Mouse (Mus musculus) left cerebral cortex, postnatal 25 days (tissue): Measurements from ENCODE around the gene Cenpp. TPM values are rescaled to one million over a fixed set of nuclear protein-coding genes. Genes with fewer than 3 reads are reported as not detected.

Experiments used
- DNase-seq, 2 experiments: peaks; one replicate each; pipeline ENCODE4 v3.0.0; 2022; ENCODE audit warnings: low spot score in 2 of 2, mixed read lengths in 1 of 2
- intact Hi-C: fragments of 180-260 bp; cut with DNase I; formaldehyde crosslinking; loops from one replicate; pipeline ENCODE4 v1.15.1; 2025
- total RNA-seq, 2 experiments: library from RNA; stranded (reverse); gene quantifications; 2 replicates each; pipeline ENCODE4 v1.2.3; 2021

Gene Cenpp
- total RNA-seq, 2 experiments from 2014 or later = 0.39 to 0.53 TPM

- DNase-seq = no peak
- intact Hi-C loops = no loop called here
These were observed 181.8 kb downstream of the Cenpp start for GRCm38 (mm10) chr13:49470806-49471205.

GRCm38 (mm10) chr13:49470319-49470718 lies 182.3 kb downstream of the Cenpp start:
- no peak for DNase-seq
- intact Hi-C loops = no loop called here

DNA sequence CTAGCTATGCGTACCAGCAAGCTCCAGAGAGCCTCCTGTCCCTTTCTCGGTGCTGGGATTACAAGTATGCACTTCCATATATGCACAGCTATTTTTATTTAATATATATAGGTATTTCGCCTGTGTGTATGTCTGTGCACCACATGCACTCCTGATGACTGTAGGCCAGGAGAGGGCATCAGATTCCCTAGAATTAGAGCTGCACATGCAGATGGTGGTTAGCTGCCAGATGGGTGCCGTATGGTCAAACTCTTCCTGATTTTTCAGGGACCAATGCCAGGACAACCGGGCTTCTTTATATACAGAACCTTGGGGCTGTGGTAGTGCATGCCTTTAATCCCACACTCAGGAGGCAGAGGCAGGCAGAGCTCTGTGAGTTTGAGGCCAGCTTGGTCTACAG lies 183.6 kb downstream of the Cenpp start:
- DNase-seq = no peak
- intact Hi-C loops = no loop called here

DNA sequence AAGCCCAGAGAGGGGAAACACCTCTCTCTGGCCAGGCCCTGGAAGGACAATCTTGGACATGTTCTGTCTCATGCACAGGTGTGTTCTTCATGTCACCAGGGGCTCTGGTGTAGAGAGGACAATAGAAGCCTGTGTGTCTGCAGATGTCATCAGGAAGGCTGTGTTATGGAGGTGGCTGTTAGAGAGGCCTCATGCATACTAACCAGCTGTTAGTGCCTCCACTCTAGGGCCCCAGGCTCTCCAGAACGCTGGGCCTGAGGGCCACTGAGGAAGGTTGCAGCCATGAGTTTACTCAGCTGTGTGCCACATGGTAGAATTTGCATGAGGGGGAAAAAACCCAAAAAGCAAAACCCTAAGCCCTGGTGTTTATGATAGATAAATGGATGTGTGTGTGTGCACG lies 185.0 kb downstream of the Cenpp start:
- DNase-seq = no peak
- intact Hi-C loops = no loop called here

DNA sequence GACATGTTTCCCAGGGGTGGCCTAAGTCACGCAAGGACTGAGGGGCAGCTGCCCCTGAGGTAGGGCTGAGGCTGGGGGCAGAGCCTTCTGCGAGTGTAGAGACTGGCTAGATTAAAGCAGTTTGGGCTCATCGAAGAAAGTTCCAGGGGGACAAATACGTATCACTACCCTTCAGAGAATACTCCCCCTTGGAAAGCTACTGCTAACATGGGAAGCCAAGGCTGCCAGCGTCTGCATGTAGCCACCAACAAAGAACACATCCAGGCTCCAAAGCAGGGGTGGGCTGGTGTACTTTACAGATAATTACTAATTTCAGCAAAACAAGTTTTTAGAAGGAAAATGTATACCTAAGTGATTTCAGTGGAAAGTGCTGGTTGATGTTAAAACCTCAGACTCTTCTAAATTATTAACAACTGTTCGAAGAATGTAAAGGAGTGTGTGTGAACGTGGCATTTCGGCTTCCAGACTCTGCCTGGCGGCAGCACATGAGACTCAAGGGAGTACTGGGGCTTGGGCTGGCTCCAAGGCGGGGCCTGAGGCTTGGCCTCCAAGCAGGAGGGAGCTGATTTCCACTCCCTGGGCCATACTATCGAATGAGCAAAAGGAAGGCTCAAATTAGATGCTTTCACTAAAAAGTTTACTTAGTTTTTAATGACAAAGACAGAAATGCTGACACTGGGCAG lies 186.1 kb downstream of the Cenpp start:
- DNase-seq = no peak
- intact Hi-C loops = no loop called here

GRCm38 (mm10) chr13:49465875-49466274 lies 186.7 kb downstream of the Cenpp start:
- intact Hi-C loops = no loop called here
- DNase-seq = no peak

DNA sequence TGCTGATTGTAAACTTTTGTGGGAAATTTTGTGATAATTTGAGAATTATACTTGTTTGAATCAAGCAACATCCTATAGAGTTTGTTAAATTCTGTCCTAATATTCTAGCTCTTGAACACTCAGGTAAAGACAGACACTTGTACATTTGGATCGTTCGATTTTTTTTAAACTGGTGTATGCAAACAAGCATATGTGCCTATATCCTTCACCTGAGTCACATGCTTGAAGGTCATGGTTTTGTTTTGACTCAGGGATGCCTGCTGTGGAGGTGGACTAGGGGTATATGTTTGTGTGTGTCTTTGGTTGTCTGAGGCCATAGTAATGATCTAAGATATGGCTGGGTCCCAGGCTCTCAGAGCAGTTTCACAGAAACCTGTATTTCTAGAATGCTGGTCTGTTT lies 189.7 kb downstream of the Cenpp start:
- no peak for DNase-seq
- intact Hi-C loops = no loop called here

DNA sequence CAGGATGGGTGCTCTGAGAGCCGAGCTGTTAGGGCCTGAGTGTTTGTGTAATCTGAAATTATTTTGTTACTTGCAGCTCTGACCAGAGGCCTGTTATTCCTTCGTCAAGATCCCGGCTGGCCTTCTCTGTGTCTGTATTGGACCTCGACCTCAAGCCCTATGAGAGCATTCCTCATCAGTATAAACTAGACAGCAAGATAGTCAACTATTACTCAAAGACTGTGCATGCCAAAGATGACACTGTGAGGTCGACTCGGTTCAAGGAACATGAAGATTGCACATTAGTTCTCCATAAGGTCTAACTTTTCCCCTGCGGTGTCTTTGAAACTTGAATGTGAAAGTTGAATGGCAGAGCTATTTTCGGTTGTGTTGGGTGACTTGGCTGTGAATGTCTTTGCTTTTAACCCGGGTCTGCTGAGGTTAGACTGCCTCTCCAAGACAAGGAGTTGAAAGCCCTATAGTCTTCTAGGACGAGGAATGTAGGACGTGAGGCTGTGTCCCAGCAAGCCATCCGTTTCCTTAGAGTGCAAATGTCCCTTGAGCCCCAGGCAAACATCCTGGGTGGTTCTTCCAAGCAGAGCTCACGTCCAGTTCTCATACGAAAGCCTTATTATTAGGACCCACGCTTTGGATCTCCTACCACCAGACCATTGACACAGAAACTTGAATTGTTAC lies 191.0 kb downstream of the Cenpp start:
- intact Hi-C loops = no loop called here
- no peak for DNase-seq

- DNase-seq = peak in 1 of 2 experiments; percentile 42
- intact Hi-C loops = no loop called here
These were observed 191.7 kb downstream of the Cenpp start for GRCm38 (mm10) chr13:49460692-49461414.

DNA sequence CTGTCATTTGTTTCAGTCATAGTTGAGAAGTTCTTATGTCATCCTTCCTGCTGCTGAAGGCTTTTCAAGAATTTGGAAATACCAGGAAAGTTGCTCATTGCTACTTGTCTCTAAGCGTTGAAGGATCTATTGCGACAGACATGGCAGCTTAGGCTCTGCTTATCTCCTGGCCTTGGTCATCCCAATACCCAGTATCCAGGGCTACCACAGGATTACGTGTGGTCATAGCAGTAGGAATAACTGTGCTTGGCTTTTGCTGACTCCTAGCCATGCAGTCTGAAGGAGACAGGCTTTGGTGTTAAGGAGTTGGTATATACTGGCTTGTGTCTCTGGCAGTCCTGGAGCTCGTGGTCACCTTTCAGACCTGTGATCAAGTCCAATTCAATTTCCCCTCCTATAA lies 192.3 kb downstream of the Cenpp start:
- intact Hi-C loops = no loop called here
- DNase-seq = no peak

GRCm38 (mm10) chr13:49449318-49449749 lies 203.3 kb downstream of the Cenpp start:
- intact Hi-C loops = loop anchor here (1.0 kb wide), 1 partner anchor 195 kb away; no protein-coding TSS in a partner anchor
- DNase-seq = peak; percentile 81 to 83

GRCm38 (mm10) chr13:49444451-49444850 lies 208.1 kb downstream of the Cenpp start:
- intact Hi-C loops = no loop called here
- DNase-seq = no peak

- peak in 1 of 2 experiments; percentile 44 for DNase-seq
- intact Hi-C loops = no loop called here
These were observed 216.4 kb downstream of the Cenpp start for GRCm38 (mm10) chr13:49436170-49436569.

DNA sequence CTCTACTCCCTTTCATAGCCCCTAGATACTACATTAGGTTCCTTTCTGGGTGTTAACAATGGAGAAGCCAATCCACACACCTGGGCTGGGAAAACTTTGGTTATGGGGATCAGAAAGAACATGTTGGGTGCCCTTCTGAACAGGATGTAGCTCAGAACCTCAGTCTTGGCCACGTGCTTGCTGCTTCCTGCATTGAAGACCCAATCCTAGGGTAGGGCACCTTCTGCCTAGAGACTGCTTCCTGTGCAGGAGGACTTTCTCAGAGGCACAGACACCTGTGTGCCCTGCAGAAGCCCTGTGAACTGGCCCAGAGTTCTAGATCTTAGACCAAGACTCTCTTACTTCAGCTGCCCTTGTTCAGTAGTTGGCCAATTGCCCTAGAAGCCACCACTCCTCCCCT lies 216.8 kb downstream of the Cenpp start:
- DNase-seq = no peak
- intact Hi-C loops = no loop called here

DNA sequence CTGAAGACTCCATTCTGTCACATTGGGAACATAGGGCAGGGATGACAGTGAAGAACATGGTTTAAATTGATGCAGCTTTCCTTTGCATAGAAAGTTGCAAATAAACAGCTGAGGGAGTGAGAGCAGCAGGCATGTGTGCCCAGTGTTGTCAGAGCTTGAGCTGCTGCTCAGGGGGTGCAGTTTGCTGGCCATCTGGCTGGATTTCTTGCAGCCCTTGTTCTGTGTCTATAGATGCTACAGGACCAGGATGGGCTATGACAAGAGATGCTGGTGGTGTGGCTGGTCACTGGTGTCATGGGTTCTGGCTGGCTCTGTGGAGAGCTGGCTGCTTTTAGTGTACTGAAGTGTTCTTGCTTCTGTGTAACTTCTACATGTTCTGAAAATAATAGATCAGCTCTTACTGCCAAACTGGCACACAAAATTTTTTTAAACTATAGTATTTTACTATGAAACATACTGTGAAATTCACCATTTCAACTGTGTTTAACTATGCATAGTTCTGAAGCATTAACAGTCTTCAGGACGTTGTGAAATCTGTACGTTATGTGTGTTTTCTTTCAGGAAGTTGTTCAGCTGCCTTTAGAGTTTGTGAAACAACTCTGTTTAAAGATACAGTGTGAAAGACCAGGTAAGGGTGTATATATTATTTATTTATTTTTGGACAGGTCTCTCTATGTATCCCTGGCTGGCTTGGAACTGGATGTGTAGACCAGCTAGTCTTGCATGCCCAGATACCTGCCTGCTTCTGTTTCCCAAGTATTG lies 219.1 kb downstream of the Cenpp start:
- intact Hi-C loops = no loop called here
- peak in 1 of 2 experiments; percentile 20 for DNase-seq

- intact Hi-C loops = no loop called here
- DNase-seq = no peak
These were observed 222.1 kb downstream of the Cenpp start for GRCm38 (mm10) chr13:49430529-49430928.

DNA sequence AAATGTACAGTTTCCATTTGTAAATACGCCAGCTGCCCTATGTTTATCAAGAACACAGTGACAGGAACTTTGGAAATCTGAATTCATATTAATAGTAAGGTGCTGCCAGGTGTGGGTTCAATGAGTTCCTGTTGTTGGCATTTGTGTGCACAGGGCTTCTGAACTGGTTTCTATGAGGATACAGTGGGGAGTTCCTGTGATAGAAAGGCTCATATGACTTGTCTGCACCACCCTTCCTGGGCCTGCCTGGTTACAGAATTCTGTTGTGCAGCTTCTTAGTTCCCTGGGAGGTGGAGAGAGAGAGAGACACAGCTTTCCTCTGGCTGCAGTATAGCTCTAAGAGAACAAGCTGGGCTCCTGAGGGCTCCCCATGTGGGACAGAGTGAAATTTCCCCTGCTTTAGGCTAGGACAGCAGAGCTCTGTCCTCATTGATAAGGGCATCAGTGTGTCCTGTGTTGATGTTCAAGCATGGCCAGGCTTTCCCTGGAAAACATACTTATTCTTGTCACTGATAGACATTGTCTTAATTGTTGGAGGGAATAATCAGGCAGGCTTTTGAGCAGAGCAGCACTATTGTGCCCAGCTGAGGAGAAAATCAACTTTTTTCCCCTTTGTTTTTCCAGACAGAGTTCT lies 224.4 kb downstream of the Cenpp start:
- no peak for DNase-seq
- intact Hi-C loops = no loop called here

- no peak for DNase-seq
- intact Hi-C loops = no loop called here
These were observed 225.8 kb downstream of the Cenpp start for GRCm38 (mm10) chr13:49426736-49427135.

DNA sequence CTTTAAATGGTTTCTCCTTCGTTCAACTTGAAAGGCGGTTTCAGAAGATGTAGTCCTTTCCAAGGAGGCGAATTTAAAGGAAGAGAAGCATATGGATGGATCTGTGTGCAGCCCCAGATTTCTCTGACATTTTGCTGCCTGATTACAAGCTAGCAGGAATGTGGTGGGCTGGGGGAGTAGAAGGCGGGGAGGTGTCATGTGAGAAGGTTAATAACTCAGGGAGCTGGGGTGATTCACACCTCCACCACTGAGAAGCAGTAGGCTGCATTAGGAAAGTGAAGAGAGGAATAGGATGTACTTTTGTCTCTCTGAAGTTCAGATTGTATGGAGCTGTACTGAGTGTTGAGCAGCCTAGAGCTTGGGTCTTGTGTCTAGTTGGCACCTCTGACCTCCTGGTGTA lies 230.6 kb downstream of the Cenpp start:
- DNase-seq = no peak
- intact Hi-C loops = loop anchor here (2.0 to 5.0 kb wide), 2 partner anchors 41 to 100 kb away; partner anchors contain the start of gene Fgd3

GRCm38 (mm10) chr13:49421606-49421917 lies 231.0 kb downstream of the Cenpp start:
- DNase-seq = no peak
- intact Hi-C loops = loop anchor here (2.0 to 5.0 kb wide), 2 partner anchors 41 to 99 kb away; partner anchors contain the start of gene Fgd3
